Comparison of ENCODE assay signal across 20 mouse cellular contexts in the genomic region with DNA sequence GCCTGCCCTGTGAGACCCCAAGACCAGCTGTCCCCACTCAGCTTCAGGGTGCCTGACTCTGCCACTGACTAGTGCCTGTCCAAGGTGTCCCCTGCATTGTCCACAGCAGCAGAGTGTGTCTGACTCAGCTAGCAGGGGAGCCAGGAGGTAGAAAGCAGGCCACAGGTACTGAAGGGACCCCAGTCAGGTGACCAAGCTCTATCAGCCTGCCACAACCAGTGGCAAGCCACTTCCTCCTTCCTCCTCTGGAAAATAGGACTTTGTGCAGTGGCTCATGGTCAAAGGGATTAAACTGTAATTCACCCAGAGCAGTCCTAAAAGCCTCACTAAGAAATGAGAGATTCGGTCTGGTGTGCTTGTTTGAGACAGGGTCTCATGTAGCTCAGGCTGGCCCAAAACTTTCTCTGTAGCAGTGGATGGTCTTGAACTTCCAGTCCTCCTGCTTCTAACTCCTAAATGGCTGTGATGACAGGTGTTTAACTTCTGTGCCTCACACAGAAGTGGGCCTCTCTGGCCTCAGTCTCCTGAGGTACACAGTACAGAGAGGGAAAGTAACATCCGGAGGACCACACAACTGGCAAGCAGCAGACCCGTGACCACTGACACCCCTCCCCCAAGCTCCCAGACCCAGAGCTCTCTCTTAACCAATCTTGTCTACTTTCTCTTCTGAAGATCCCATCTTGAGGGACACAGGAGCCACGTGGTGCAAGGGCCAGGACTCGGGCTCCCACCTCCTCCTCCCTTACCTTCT. TPM values are rescaled to one million over a fixed set of nuclear protein-coding genes. Genes with fewer than 3 reads are reported as not detected.
DNase-seq lines count a peak whose midpoint lies in the region; ATAC-seq and TF ChIP-seq lines count a peak whose summit lies in the region.
"Had no signal": no experiment of that assay in that cellular context is flagged by ENCODE, and none has a peak within 500 bp of the region (broad histone marks: within the 10 kb centered on the region; RNA-seq: fewer than 3 reads in every experiment).

No protein-coding gene starts in this region.

- WGBS in kidney, adult 2 months: 67% methylated on average over 5 of the region's 5 CpGs
- WGBS in limb, embryonic 13.5 days: 55% methylated on average over 5 of the region's 5 CpGs

- H3K36me3 ChIP-seq in kidney, adult 2 months (ENCODE audit: control insufficient read depth, insufficient read depth, low read length): no peaks in the 10 kb centered on the region
- H3K36me3 ChIP-seq in limb, embryonic 13.5 days: no peaks in the 10 kb centered on the region
- H3K36me3 ChIP-seq: hindbrain, embryonic 13.5 days; limb, embryonic 15.5 days; midbrain, embryonic 13.5 days had no signal

- no peak overlapping the region for H3K4me3 ChIP-seq in kidney, adult 2 months (ENCODE audit: insufficient read depth, low read depth, low read length)
- no peak overlapping the region for H3K4me3 ChIP-seq in limb, embryonic 13.5 days
- H3K4me3 ChIP-seq: erythroblast, embryonic 14.5 days; gastrocnemius, adult 2 months; heart, adult 2 months; hindbrain, embryonic 13.5 days; limb, embryonic 15.5 days; midbrain, embryonic 13.5 days had no signal

- ATAC-seq in common myeloid progenitor, adult 5-6 weeks (replicated peaks; ENCODE audit: low read depth, poor library complexity, severe bottlenecking): 0 out of 2 replicates have a peak, but pooled peaks have one; percentile 19
- no peak for ATAC-seq in limb, embryonic 13.5 days (ENCODE audit: low FRiP score, low read depth)
- ATAC-seq: forebrain, embryonic 16.5 days; liver, postnatal 0 days; midbrain, embryonic 13.5 days had no signal

- no peak for TF ChIP-seq CTCF in kidney, adult 2 months (conservative IDR thresholded peaks at IDR 0.05; ENCODE audit: insufficient read depth, insufficient read length, low read depth, low read length)

- peak; percentile 46 for DNase-seq in kidney, adult 2 months
- no peak for DNase-seq in kidney, adult 11 months
- peak; percentile 21 for DNase-seq in 416B (ENCODE audit: low read depth)
- DNase-seq in gastrocnemius, adult 18-20 months (ENCODE audit: low spot score): no peak
- no peak for DNase-seq in frontal cortex, postnatal 36 days (ENCODE audit: low spot score in 2 of 2)
- DNase-seq in gastrocnemius, adult 8-10 months (ENCODE audit: low spot score in 2 of 2): no peak
- DNase-seq: cerebellum, adult 9-11 months; gastrocnemius, adult 2 months; heart, adult 2 months; layer of hippocampus, adult 9-11 months; liver, postnatal 0 days; lung, postnatal 36 days; thymus, postnatal 36 days had no signal

- no peak for TF ChIP-seq POLR2A in kidney, adult 2 months (IDR thresholded peaks at IDR 0.05; ENCODE audit: low read depth, low read length)

- H3K27me3 ChIP-seq in kidney, adult 2 months (replicated peaks; ENCODE audit: control insufficient read depth, insufficient read depth, low read length): no peaks in the 10 kb centered on the region
- H3K27me3 ChIP-seq in limb, embryonic 13.5 days: no peaks in the 10 kb centered on the region
- H3K27me3 ChIP-seq: limb, embryonic 15.5 days; midbrain, embryonic 13.5 days had no signal

- H3K9ac ChIP-seq in limb, embryonic 13.5 days: 0 out of 2 replicates have a peak overlapping the region, but pooled peaks have one; percentile 8
- H3K9ac ChIP-seq: hindbrain, embryonic 13.5 days; liver, postnatal 0 days; midbrain, embryonic 13.5 days had no signal

- H3K9me3 ChIP-seq in limb, embryonic 13.5 days: peaks cover 4% of the 10 kb centered on the region; the same call in 1 of the 2 replicates
- H3K9me3 ChIP-seq: hindbrain, embryonic 13.5 days; limb, embryonic 15.5 days; midbrain, embryonic 13.5 days had no signal

- H3K27ac ChIP-seq in kidney, adult 2 months (ENCODE audit: insufficient read depth, low read depth, low read length): peak overlapping the region; percentile 36; the same call in 1 of the 2 replicates
- no peak overlapping the region for H3K27ac ChIP-seq in limb, embryonic 13.5 days
- H3K27ac ChIP-seq: gastrocnemius, adult 2 months; heart, adult 2 months; hindbrain, embryonic 13.5 days; limb, embryonic 15.5 days; midbrain, embryonic 13.5 days had no signal

- H3K4me2 ChIP-seq in limb, embryonic 13.5 days (replicated peaks): no peak overlapping the region
- H3K4me2 ChIP-seq: hindbrain, embryonic 13.5 days; limb, embryonic 15.5 days; midbrain, embryonic 13.5 days had no signal

- H3K4me1 ChIP-seq in kidney, adult 2 months (ENCODE audit: control insufficient read depth, insufficient read depth, low read length): peaks cover 27% of the 10 kb centered on the region
- H3K4me1 ChIP-seq in limb, embryonic 13.5 days: peaks cover 34% of the 10 kb centered on the region

RNA-seq across cellular contexts. Expression of gene Cd82, which starts 31.2 kb away (rescaled TPM):
- 200 and 223 TPM in 2 replicates for polyA plus RNA-seq in kidney, adult 2 months (2012; rRNA removed)
- 42.9 and 43.7 TPM in 2 replicates for total RNA-seq in common myeloid progenitor, adult 5-6 weeks (2017)
- 29.5 and 30.0 TPM in 2 replicates for polyA plus RNA-seq in limb, embryonic 13.5 days (2015; fragmentation: Nextera tagmentation; extraction: Ambion mirVana)
- 1 to 10 TPM; 8.5 to 9.4 TPM for total RNA-seq in gastrocnemius, adult 18-20 months (2021)
- total RNA-seq in gastrocnemius, adult 8-10 months (2022): 10 to 100 TPM in 1 of 4 experiments, 1 to 10 TPM in 3; 7.6 to 10.1 (median 9.8) TPM

Comparison
In these comparisons a context has a peak if more than half of its experiments do, and no peak if none do; other contexts are left out.
1. DNase-seq: peak in kidney, adult 2 months (single experiment) and 416B (single experiment); none in kidney, adult 11 months (single experiment), gastrocnemius, adult 18-20 months (single experiment), frontal cortex, postnatal 36 days (0 of 2) and gastrocnemius, adult 8-10 months (0 of 2).